Mouse (Mus musculus) hindbrain, embryonic 14.5 days (tissue): ENCODE results near the gene Med14. TPM values are rescaled to one million over a fixed set of nuclear protein-coding genes. Genes with fewer than 3 reads are reported as not detected.

Experiments used
- ATAC-seq: fragments of 200-750 bp; cut with Nextera tagmentation; 2 replicates; pipeline ENCODE4 v1.8.0; 2017; ENCODE audit warnings: moderate number of reproducible peaks, mild to moderate bottlenecking, moderate TSS enrichment, moderate library complexity; ENCODE audit not compliant: low FRiP score
- DNase-seq: peaks from one replicate; pipeline ENCODE4 v3.0.0-alpha.2; 2015; ENCODE audit warnings: low spot score
- H3K27ac ChIP-seq: fragments of 300-500 bp; sonication (generic); 2 replicates; pipeline ENCODE4 v1.5.1; 2014; ENCODE audit warnings: mild to moderate bottlenecking, moderate library complexity
- H3K27me3 ChIP-seq: fragments of 300-500 bp; sonication (generic); 2 replicates; pipeline ENCODE4 v1.6.1; 2014; ENCODE audit warnings: mild to moderate bottlenecking, low read length, mixed read lengths; ENCODE audit not compliant: control insufficient read depth, insufficient read depth
- H3K36me3 ChIP-seq: fragments of 300-500 bp; sonication (generic); replicated peaks from 2 replicates; pipeline ENCODE4 v1.6.1; 2014; ENCODE audit not compliant: control insufficient read depth, insufficient read depth
- H3K4me1 ChIP-seq: fragments of 300-500 bp; sonication (generic); replicated peaks from 2 replicates; pipeline ENCODE4 v1.6.1; 2014; ENCODE audit warnings: antibody characterized with exemption, low read length, mixed read lengths; ENCODE audit not compliant: control insufficient read depth, insufficient read depth
- H3K4me2 ChIP-seq: fragments of 300-500 bp; sonication (generic); replicated peaks from 2 replicates; pipeline ENCODE4 v1.6.1; 2014; ENCODE audit warnings: mild to moderate bottlenecking, moderate library complexity
- H3K4me3 ChIP-seq: fragments of 300-500 bp; sonication (generic); replicated peaks from 2 replicates; pipeline ENCODE4 v1.5.1; 2014; ENCODE audit warnings: mild to moderate bottlenecking, low read length
- H3K9ac ChIP-seq: fragments of 300-500 bp; sonication (generic); 2 replicates; pipeline ENCODE4 v1.6.1; 2014
- H3K9me3 ChIP-seq: fragments of 300-500 bp; sonication (generic); 2 replicates; pipeline ENCODE4 v1.6.1; 2016; ENCODE audit warnings: low read length; ENCODE audit not compliant: control insufficient read depth
- WGBS: fragments of 180-500 bp; shearing (Covaris S2); extraction: QIAGEN DNeasy Blood & Tissue Kit; methylation state at CpG from one replicate; pipeline ENCODE4 v1.1.7; 2014; 5-methylcytosine and 5-hydroxymethylcytosine counted together
- polyA plus RNA-seq: library from polyadenylated mRNA; unstranded; fragments of >200 nt; fragmentation: Nextera tagmentation; extraction: Ambion mirVana; gene quantifications from 2 replicates; pipeline ENCODE4 v1.2.1, GENCODE M21; 2014

Gene Med14
- polyA plus RNA-seq, 1 experiment from 2014 or later, result 23.2 TPM

GRCm38 (mm10) chrX:12763127-12763834 lies 1.4 kb upstream of the Med14 start:
- Histone ChIP-seq H3K4me3 (peak overlapping the region; percentile 57), H3K36me3 (no peaks in the 10 kb centered on the region), H3K9me3 (no peaks in the 10 kb centered on the region), H3K4me1 (peaks cover 10% of the 10 kb centered on the region), H3K4me2 (peak overlapping the region; percentile 66), H3K27ac (peak overlapping the region; percentile 97), H3K27me3 (peaks cover 8% of the 10 kb centered on the region; the same call in 1 of the 2 replicates), H3K9ac (peak overlapping the region; percentile 79)
- ATAC-seq, result no peak
- WGBS, result 67% methylated on average over 3 of the region's 3 CpGs
- no peak for DNase-seq

- ATAC-seq, result no peak; the same call in 1 of the 2 replicates
Measured at GRCm38 (mm10) chrX:12762334-12763126, 657 bp upstream of the Med14 start.

DNA sequence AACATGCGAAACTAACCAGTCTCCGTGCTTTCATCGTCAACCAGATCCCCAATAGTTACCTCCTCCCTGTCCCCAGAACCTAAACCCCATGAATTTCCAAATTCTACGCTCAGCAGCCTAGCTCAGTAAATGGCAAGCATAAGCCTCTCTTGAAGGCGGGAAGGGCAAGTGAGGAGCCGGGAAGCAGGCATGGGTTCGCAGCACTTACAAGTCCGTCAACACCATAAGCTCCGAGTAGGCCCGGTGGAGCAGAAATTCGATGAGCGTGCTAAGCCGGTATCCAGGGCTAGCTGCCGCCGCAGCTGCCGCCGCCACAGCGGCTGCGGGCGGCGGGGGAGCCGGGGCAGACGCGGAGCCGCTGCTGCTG lies 631 bp downstream of the Med14 start:
- Histone ChIP-seq H3K4me2 (peak overlapping the region; percentile 66), H3K27me3 (peaks cover 8% of the 10 kb centered on the region; the same call in 1 of the 2 replicates), H3K9ac (peak overlapping the region; percentile 79), H3K4me3 (peak overlapping the region; percentile 57), H3K27ac (peak overlapping the region; percentile 97), H3K36me3 (no peaks in the 10 kb centered on the region), H3K4me1 (peaks cover 10% of the 10 kb centered on the region), H3K9me3 (no peaks in the 10 kb centered on the region)
- no peak for DNase-seq
- peak; percentile 12; the same call in 1 of the 2 replicates for ATAC-seq
- 23% methylated on average over 12 of the region's 25 CpGs for WGBS

More at GRCm38 (mm10) chrX:12762334-12763126, 657 bp upstream of the Med14 start:
- Histone ChIP-seq H3K27ac (peak overlapping the region; percentile 97), H3K4me3 (peak overlapping the region; percentile 57), H3K4me1 (peaks cover 10% of the 10 kb centered on the region), H3K27me3 (peaks cover 8% of the 10 kb centered on the region; the same call in 1 of the 2 replicates), H3K4me2 (peak overlapping the region; percentile 66), H3K9ac (peak overlapping the region; percentile 79), H3K36me3 (no peaks in the 10 kb centered on the region), H3K9me3 (no peaks in the 10 kb centered on the region)
- WGBS, result 11% methylated on average over 29 of the region's 32 CpGs
- peak; percentile 40 for DNase-seq

- H3K4me2 ChIP-seq, result peak overlapping the region; percentile 66
- ATAC-seq (no peak), DNase-seq (no peak)
- H3K4me1 ChIP-seq, result peaks cover 10% of the 10 kb centered on the region
- peak overlapping the region; percentile 79 for H3K9ac ChIP-seq
- peak overlapping the region; percentile 57 for H3K4me3 ChIP-seq
- whole genome bisulfite sequencing, result 20% methylated on average over 8 of the region's 8 CpGs
- H3K27me3 ChIP-seq, result peaks cover 8% of the 10 kb centered on the region; the same call in 1 of the 2 replicates
- no peaks in the 10 kb centered on the region for H3K36me3 ChIP-seq
- H3K9me3 ChIP-seq, result no peaks in the 10 kb centered on the region
- 0 out of 2 replicates have a peak overlapping the region, but pooled peaks have one; percentile 20 for H3K27ac ChIP-seq
Measured at GRCm38 (mm10) chrX:12760501-12760900, 1.4 kb downstream of the Med14 start.

GRCm38 (mm10) chrX:12759625-12760024 lies 2.2 kb downstream of the Med14 start:
- no peak for DNase-seq

GRCm38 (mm10) chrX:12747886-12748285 lies 14.0 kb downstream of the Med14 start:
- no peaks in the 10 kb centered on the region for H3K4me1 ChIP-seq
- peaks cover 13% of the 10 kb centered on the region for H3K36me3 ChIP-seq
- DNase-seq (no peak), ATAC-seq (no peak)
- no peaks in the 10 kb centered on the region for H3K27me3 ChIP-seq
- no peak overlapping the region for H3K27ac ChIP-seq
- no peak overlapping the region for H3K9ac ChIP-seq
- WGBS, result 71% methylated on average over 4 of the region's 4 CpGs
- H3K4me2 ChIP-seq, result no peak overlapping the region
- H3K4me3 ChIP-seq, result no peak overlapping the region
- H3K9me3 ChIP-seq, result no peaks in the 10 kb centered on the region

More at GRCm38 (mm10) chrX:12759625-12760024, 2.2 kb downstream of the Med14 start:
- WGBS, result 47% methylated on average over 5 of the region's 5 CpGs
- Histone ChIP-seq H3K4me3 (peak overlapping the region; percentile 57), H3K9me3 (no peaks in the 10 kb centered on the region), H3K27me3 (peaks cover 8% of the 10 kb centered on the region; the same call in 1 of the 2 replicates), H3K9ac (peak overlapping the region; percentile 79; the same call in 1 of the 2 replicates), H3K36me3 (no peaks in the 10 kb centered on the region), H3K4me1 (peaks cover 10% of the 10 kb centered on the region), H3K27ac (no peak overlapping the region), H3K4me2 (peak overlapping the region; percentile 66)
- ATAC-seq, result no peak

- DNase-seq (no peak), ATAC-seq (no peak)
- Histone ChIP-seq H3K9ac (no peak overlapping the region), H3K4me3 (no peak overlapping the region), H3K36me3 (peaks cover 13% of the 10 kb centered on the region), H3K4me2 (no peak overlapping the region), H3K27me3 (no peaks in the 10 kb centered on the region), H3K27ac (no peak overlapping the region), H3K4me1 (no peaks in the 10 kb centered on the region), H3K9me3 (no peaks in the 10 kb centered on the region)
- WGBS, result 94% methylated on average over 3 of the region's 3 CpGs
Measured at GRCm38 (mm10) chrX:12746729-12747128, 15.1 kb downstream of the Med14 start.

- no peak overlapping the region for H3K9ac ChIP-seq
- DNase-seq (no peak), ATAC-seq (no peak)
- no peaks in the 10 kb centered on the region for H3K27me3 ChIP-seq
- H3K4me1 ChIP-seq, result no peaks in the 10 kb centered on the region
- H3K27ac ChIP-seq, result no peak overlapping the region
- H3K4me2 ChIP-seq, result no peak overlapping the region
- no peaks in the 10 kb centered on the region for H3K9me3 ChIP-seq
- peaks cover 13% of the 10 kb centered on the region for H3K36me3 ChIP-seq
- no peak overlapping the region for H3K4me3 ChIP-seq
Measured at GRCm38 (mm10) chrX:12740396-12740795, 21.5 kb downstream of the Med14 start.

DNA sequence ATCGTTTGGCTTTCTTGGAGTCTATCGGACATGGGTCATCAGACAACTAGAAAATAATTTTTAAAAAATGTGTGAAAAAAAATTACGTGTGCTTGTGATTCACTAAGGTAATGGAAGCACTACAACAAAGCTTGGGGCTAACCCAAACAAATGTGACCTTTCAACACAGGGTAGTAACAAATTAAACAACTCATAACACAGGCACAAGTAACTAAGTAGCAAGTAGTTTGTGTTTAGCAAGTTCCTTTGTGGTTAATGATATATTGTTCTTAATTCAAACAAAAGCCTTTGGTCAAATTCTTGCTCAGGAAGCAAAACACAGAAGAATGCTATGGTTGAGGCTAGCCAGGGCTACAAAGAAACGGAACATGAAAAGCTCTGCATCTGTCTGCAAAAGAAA lies 45.8 kb downstream of the Med14 start:
- H3K9me3 ChIP-seq, result no peaks in the 10 kb centered on the region
- ATAC-seq (no peak), DNase-seq (no peak)
- peaks cover 40% of the 10 kb centered on the region for H3K36me3 ChIP-seq
- H3K27ac ChIP-seq, result no peak overlapping the region
- no peak overlapping the region for H3K9ac ChIP-seq
- H3K4me3 ChIP-seq, result no peak overlapping the region
- H3K4me1 ChIP-seq, result no peaks in the 10 kb centered on the region
- no peaks in the 10 kb centered on the region for H3K27me3 ChIP-seq
- 87% methylated on average over 4 of the region's 4 CpGs for WGBS
- H3K4me2 ChIP-seq, result no peak overlapping the region
